Mouse (Mus musculus) liver, adult (tissue): ENCODE results near the gene Zfp217.

Experiments
- GATA4 ChIP-seq: IDR thresholded peaks from 2 replicates; pipeline ENCODE4 v1.6.1; 2014; ENCODE audit warnings: mild to moderate bottlenecking, low read length; ENCODE audit not compliant: insufficient replicate concordance

Gene Zfp217

DNA sequence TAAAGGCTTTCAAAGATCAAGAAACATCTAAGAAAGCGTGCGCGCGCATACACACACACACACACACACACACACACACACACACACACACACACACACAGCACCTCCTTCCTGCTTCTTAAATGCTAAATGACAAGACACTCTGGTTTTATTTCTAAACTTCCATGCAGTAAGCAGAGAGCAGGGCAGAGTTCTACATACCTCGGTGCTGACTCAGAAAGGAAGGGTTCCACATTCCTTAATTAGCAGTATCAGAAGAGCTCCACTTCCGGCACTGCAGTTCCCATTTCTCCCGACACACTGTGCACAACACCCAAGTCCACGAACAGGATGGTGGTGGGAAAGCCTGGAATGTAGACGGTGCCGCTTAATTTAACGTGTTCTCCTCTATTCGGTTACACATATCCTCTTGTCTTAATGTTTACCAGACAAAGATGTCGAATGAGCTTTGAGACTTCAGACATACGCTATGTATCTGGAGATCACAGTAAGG is at the start of gene Zfp217:
Gene Zfp217 (minus strand): TSS at position 443 of the 493 bp plus-strand sequence.
- peak; percentile 62; the same call in 1 of the 2 replicates for TF ChIP-seq GATA4

GRCm38 (mm10) chr2:170195542-170196089 is 47.7 kb upstream of the Zfp217 start:
- TF ChIP-seq GATA4: no peak

- TF ChIP-seq GATA4: no peak
These were observed 46.9 kb upstream of the Zfp217 start for GRCm38 (mm10) chr2:170194845-170195244.

GRCm38 (mm10) chr2:170193850-170194249 is 45.9 kb upstream of the Zfp217 start:
- no peak for TF ChIP-seq GATA4

DNA sequence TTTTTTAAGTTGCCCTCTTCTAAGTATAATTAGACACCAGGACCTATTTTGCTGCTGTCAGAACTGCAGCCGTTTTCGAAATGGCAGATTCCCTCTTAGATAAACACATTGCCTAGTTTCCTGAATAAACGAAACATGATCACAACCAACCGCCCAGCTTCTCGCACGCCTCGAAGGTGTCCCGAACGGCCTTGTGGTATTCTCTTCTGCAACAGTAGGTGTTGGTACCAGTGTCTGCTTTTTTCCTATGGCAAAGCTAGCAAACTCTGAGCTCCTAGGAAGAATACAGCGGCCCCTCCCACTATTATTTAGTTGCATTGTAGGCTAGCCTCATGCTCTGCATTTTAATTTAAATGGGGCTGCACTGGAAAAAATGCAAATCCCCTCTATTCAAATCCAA is 45.3 kb upstream of the Zfp217 start:
- TF ChIP-seq GATA4: peak; percentile 43; the same call in 1 of the 2 replicates

DNA sequence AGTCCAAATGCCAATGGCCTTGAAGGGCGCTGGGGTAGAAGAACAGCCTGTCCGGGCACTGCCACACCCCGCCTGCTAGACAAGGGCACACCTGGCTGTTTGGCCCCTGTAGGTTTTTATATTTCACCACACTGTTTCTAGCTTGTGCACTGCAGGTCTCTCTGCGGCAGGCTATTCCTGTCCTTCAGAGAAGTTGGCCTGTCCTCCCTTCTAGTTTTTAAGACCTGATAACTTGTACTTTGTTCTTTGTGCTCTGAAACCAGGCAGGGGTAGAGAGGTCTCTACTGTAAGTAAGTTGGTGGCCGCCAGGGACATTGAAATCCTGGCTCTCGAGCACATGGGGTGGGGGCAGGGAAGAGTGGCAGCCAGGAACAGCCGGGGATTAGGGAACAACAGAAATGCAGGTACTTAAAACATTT is 44.8 kb upstream of the Zfp217 start:
- TF ChIP-seq GATA4: no peak

- no peak for TF ChIP-seq GATA4
These were observed 40.8 kb upstream of the Zfp217 start for GRCm38 (mm10) chr2:170188721-170189120.

DNA sequence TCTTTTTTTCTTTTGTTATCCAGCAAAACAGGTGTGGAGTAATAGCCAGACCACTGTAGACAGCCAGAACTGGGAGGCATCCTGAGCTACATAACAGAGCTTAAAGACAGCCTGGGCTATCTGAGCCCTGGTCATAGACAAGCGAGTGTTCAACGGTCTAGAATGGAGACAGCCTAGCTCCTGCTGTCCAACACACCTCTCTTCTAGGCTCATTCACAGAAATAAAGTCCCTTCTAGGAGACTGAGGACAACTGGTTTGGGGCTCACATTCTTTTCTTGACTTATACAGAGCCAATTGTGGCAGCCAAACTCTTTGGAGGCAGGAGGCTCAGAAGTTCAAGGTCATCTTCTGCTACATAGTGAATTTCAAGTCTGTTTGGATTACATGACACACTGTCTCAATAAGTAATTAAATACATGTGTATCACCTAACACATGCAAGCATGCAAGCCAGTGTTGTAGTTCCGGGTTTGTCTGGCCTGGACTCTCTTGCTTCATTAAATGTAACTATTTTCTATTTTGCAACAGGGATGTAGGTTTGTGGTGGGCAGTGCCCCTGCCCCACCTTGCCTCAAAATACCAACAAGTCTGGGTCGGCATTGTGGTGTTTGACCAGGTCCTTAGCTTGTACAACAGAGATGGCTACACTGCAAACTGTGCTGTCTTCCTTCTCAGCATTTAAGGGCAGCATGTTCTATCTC is 37.4 kb upstream of the Zfp217 start:
- no peak for TF ChIP-seq GATA4

GRCm38 (mm10) chr2:170184175-170184983 is 36.5 kb upstream of the Zfp217 start:
- no peak for TF ChIP-seq GATA4

GRCm38 (mm10) chr2:170183851-170184174 is 35.9 kb upstream of the Zfp217 start:
- no peak for TF ChIP-seq GATA4

- no peak for TF ChIP-seq GATA4
These were observed 34.0 kb upstream of the Zfp217 start for GRCm38 (mm10) chr2:170181862-170182261.

GRCm38 (mm10) chr2:170179317-170179716 is 31.4 kb upstream of the Zfp217 start:
- TF ChIP-seq GATA4: no peak

- TF ChIP-seq GATA4: no peak
These were observed 29.4 kb upstream of the Zfp217 start for GRCm38 (mm10) chr2:170177323-170177722.

DNA sequence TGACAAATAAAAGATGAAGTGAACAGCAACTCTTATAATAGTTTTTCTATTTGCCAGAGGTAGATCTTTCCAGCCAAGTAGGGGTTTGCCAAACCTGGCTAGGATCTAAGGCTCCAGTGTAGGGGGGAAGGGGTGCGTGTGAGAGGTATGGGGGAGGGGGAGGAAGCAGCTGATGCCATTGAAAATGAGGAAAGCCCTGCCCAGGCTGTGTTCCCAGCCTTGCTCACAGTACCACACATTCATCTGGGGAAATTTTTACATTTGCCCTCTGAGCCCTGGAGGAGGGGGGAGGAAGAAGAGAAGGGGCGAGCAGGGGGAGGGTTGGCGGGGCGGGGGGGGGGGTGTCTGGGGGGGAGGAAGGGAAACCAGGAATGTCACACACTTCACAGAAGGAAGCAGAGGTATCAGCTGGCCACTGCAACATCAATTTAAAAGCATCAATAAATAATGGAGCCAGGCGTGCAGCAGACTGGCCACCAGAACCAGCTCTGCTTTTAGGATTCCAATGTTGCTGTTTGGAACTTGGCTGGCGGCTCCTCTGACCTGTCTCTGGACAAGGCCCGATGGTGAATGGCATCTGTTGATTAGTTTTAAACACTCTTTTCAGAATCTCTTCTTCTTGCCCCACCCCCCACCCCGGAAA is 28.5 kb upstream of the Zfp217 start:
- no peak for TF ChIP-seq GATA4

- TF ChIP-seq GATA4: no peak
These were observed 27.8 kb upstream of the Zfp217 start for GRCm38 (mm10) chr2:170175661-170176150.
